Mouse (Mus musculus) midbrain, postnatal 0 days (tissue): ENCODE measurements around the gene Nfic. TPM values are rescaled to one million over a fixed set of nuclear protein-coding genes. Genes with fewer than 3 reads are reported as not detected.
A peak's percentile ranks its signal among the peaks of the same experiment; 100 is the strongest.

ENCODE experiments used
- ATAC-seq: fragments of 200-750 bp; cut with Nextera tagmentation; 2 replicates; pipeline ENCODE4 v1.8.0; 2017; ENCODE audit warnings: moderate number of reproducible peaks, mild to moderate bottlenecking, moderate TSS enrichment, moderate library complexity; ENCODE audit not compliant: low FRiP score
- DNase-seq: peaks from one replicate; pipeline ENCODE4 v3.0.0-alpha.2; 2015; ENCODE audit warnings: low spot score
- H3K27ac ChIP-seq: fragments of 300-500 bp; sonication (generic); 2 replicates; pipeline ENCODE4 v1.5.1; 2014; ENCODE audit warnings: low read depth, mild to moderate bottlenecking, low read length, mixed read lengths
- H3K27me3 ChIP-seq: fragments of 300-500 bp; sonication (generic); 2 replicates; pipeline ENCODE4 v1.6.1; 2014; ENCODE audit warnings: low read length, control low read depth, mixed read lengths; ENCODE audit not compliant: insufficient read depth
- H3K36me3 ChIP-seq: fragments of 300-500 bp; sonication (generic); 2 replicates; pipeline ENCODE4 v1.6.1; 2014; ENCODE audit warnings: low read length, control low read depth, mixed read lengths; ENCODE audit not compliant: insufficient read depth
- H3K4me1 ChIP-seq: fragments of 300-500 bp; sonication (generic); 2 replicates; pipeline ENCODE4 v1.6.1; 2014; ENCODE audit warnings: mild to moderate bottlenecking, control low read depth, antibody characterized with exemption, low read length, mixed read lengths; ENCODE audit not compliant: insufficient read depth
- H3K4me2 ChIP-seq: fragments of 300-500 bp; sonication (generic); 2 replicates; pipeline ENCODE4 v1.6.1; 2014; ENCODE audit warnings: low read depth, mild to moderate bottlenecking, low read length, mixed read lengths; ENCODE audit not compliant: poor library complexity, severe bottlenecking
- H3K4me3 ChIP-seq: fragments of 300-500 bp; sonication (generic); 2 replicates; pipeline ENCODE4 v1.5.1; 2014; ENCODE audit warnings: low read depth, mild to moderate bottlenecking, low read length, moderate library complexity
- H3K9ac ChIP-seq: fragments of 300-500 bp; sonication (generic); replicated peaks from 2 replicates; pipeline ENCODE4 v1.6.1; 2014; ENCODE audit warnings: mild to moderate bottlenecking, low read length, moderate library complexity, mixed read lengths; ENCODE audit not compliant: poor library complexity, severe bottlenecking
- H3K9me3 ChIP-seq: fragments of 300-500 bp; sonication (generic); 2 replicates; pipeline ENCODE4 v1.6.1; 2016; ENCODE audit warnings: low read length, control low read depth
- CTCF ChIP-seq: IDR thresholded peaks from 2 replicates; pipeline ENCODE4 v1.5.1; 2016; ENCODE audit warnings: antibody characterized with exemption, mild to moderate bottlenecking
- WGBS: fragments of 180-500 bp; shearing (Covaris S2); extraction: QIAGEN DNeasy Blood & Tissue Kit; methylation state at CpG from one replicate; pipeline ENCODE4 v1.1.7; 2014; 5-methylcytosine and 5-hydroxymethylcytosine counted together
- microRNA-seq: library from miRNA; unstranded; fragments of <30 nt; microRNA quantifications from one replicate; pipeline ENCODE4, GENCODE M21; 2016; ENCODE audit warnings: borderline number of aligned reads
- polyA plus RNA-seq: library from polyadenylated mRNA; unstranded; fragments of >200 nt; fragmentation: Nextera tagmentation; extraction: Ambion mirVana; gene quantifications from 2 replicates; pipeline ENCODE4 v1.2.1, GENCODE M21; 2015
- total RNA-seq: library from RNA; depleted of rRNA; stranded (reverse); fragments of >200 nt; gene quantifications from 2 replicates; pipeline ENCODE4 v1.2.3, GENCODE M21; 2014; rRNA removed

Nfic gene
- total and polyA plus RNA-seq, 2 experiments from 2014 or later: 17.4 to 19.1 TPM

- Histone ChIP-seq H3K9ac (0 out of 2 replicates have a peak overlapping the region, but pooled peaks have one; percentile 42), H3K27me3 (peaks cover 28% of the 10 kb centered on the region), H3K9me3 (no peaks in the 10 kb centered on the region), H3K36me3 (no peaks in the 10 kb centered on the region), H3K4me3 (peak overlapping the region; percentile 33), H3K27ac (no peak overlapping the region), H3K4me2 (peak overlapping the region; percentile 60), H3K4me1 (peaks cover 4% of the 10 kb centered on the region; the same call in 1 of the 2 replicates)
- ATAC-seq (0 out of 2 replicates have a peak, but pooled peaks have one; percentile 22), DNase-seq (peak; percentile 85)
- peak; percentile 63 for TF ChIP-seq CTCF
- WGBS: 12% methylated on average over 52 of the region's 55 CpGs
These were observed 108.9 kb downstream of the Nfic start for GRCm38 (mm10) chr10:81346453-81347067.

Small RNAs within 50 kb of the gene (microRNA-seq; reads per million reads assigned to microRNA genes)
- gene Gm25595 (not detected), gene Mir1191b (2.0 reads per million), gene Mir6913 (not detected)

Other genes with a start within 250 kb of the Nfic start
Only the 30 nearest of the 31 such genes appear.
- gene Atcay, start 224.8 kb downstream of the Nfic start, total RNA-seq: 195 and 200 TPM in 2 replicates
- 91.4 and 94.1 TPM in 2 replicates for gene Atcay, start 224.8 kb downstream of the Nfic start, polyA plus RNA-seq
- 61.3 and 70.2 TPM in 2 replicates for gene Zfr2, start 222.5 kb downstream of the Nfic start, total RNA-seq
- 24.9 and 25.3 TPM in 2 replicates for gene Zfr2, start 222.5 kb downstream of the Nfic start, polyA plus RNA-seq
- 110 and 114 TPM in 2 replicates for gene Matk, start 202.7 kb downstream of the Nfic start, total RNA-seq
- 96.9 and 108 TPM in 2 replicates for gene Matk, start 202.7 kb downstream of the Nfic start, polyA plus RNA-seq
- 145 and 164 TPM in 2 replicates for gene Mrpl54, start 188.7 kb downstream of the Nfic start, total RNA-seq
- gene Mrpl54, start 188.7 kb downstream of the Nfic start, polyA plus RNA-seq: 162 and 179 TPM in 2 replicates
- 45.0 and 64.8 TPM in 2 replicates for gene Apba3, start 188.7 kb downstream of the Nfic start, total RNA-seq
- 25.0 and 25.2 TPM in 2 replicates for gene Apba3, start 188.7 kb downstream of the Nfic start, polyA plus RNA-seq
- gene Tjp3, start 164.1 kb downstream of the Nfic start, total RNA-seq: 6.5 and 9.2 TPM in 2 replicates
- 5.1 and 6.3 TPM in 2 replicates for gene Tjp3, start 164.1 kb downstream of the Nfic start, polyA plus RNA-seq
- gene Pip5k1c, start 162.7 kb downstream of the Nfic start, total RNA-seq: 248 and 256 TPM in 2 replicates
- gene Pip5k1c, start 162.7 kb downstream of the Nfic start, polyA plus RNA-seq: 125 and 129 TPM in 2 replicates
- gene Cactin, start 134.5 kb downstream of the Nfic start, total RNA-seq: 19.5 and 22.7 TPM in 2 replicates
- 18.4 and 20.2 TPM in 2 replicates for gene Cactin, start 134.5 kb downstream of the Nfic start, polyA plus RNA-seq
- gene Tbxa2r, start 126.9 kb downstream of the Nfic start, total RNA-seq: 4.3 and 7.0 TPM in 2 replicates
- gene Tbxa2r, start 126.9 kb downstream of the Nfic start, polyA plus RNA-seq: 3.8 and 4.7 TPM in 2 replicates
- 0.09 and 0.16 TPM in 2 replicates for gene Gipc3, start 112.4 kb downstream of the Nfic start, total RNA-seq
- not detected in 2 replicates for gene Gipc3, start 112.4 kb downstream of the Nfic start, polyA plus RNA-seq
- 9.6 and 12.6 TPM in 2 replicates for gene Hmg20b, start 105.2 kb downstream of the Nfic start, total RNA-seq
- gene Hmg20b, start 105.2 kb downstream of the Nfic start, polyA plus RNA-seq: 23.4 and 24.5 TPM in 2 replicates
- gene Mfsd12, start 98.1 kb downstream of the Nfic start, total RNA-seq: 31.9 and 40.6 TPM in 2 replicates
- 13.6 and 15.4 TPM in 2 replicates for gene Mfsd12, start 98.1 kb downstream of the Nfic start, polyA plus RNA-seq
- 1.4 TPM in 1 of 2 replicates, not detected in the other for gene 4930404N11Rik, start 89.8 kb downstream of the Nfic start, total RNA-seq
- 0.47 and 0.54 TPM in 2 replicates for gene 4930404N11Rik, start 89.8 kb downstream of the Nfic start, polyA plus RNA-seq
- 92.6 and 98.3 TPM in 2 replicates for gene Fzr1, start 77.1 kb downstream of the Nfic start, total RNA-seq
- gene Fzr1, start 77.1 kb downstream of the Nfic start, polyA plus RNA-seq: 147 and 149 TPM in 2 replicates
- 120 and 132 TPM in 2 replicates for gene Dohh, start 71.2 kb downstream of the Nfic start, total RNA-seq
- 95.8 and 115 TPM in 2 replicates for gene Dohh, start 71.2 kb downstream of the Nfic start, polyA plus RNA-seq
- gene Gm48551, start 71.2 kb downstream of the Nfic start, total RNA-seq: 0.88 and 2.7 TPM in 2 replicates
- 5.8 and 10.2 TPM in 2 replicates for gene Gm48551, start 71.2 kb downstream of the Nfic start, polyA plus RNA-seq
- 6.6 TPM in 1 of 2 replicates, not detected in the other for gene Gm48552, start 66.6 kb downstream of the Nfic start, total RNA-seq
- gene Gm48552, start 66.6 kb downstream of the Nfic start, polyA plus RNA-seq: 1.6 and 3.9 TPM in 2 replicates
- gene Smim24, start 62.6 kb downstream of the Nfic start, total RNA-seq: 1.5 and 1.7 TPM in 2 replicates
- 1.1 and 2.0 TPM in 2 replicates for gene Smim24, start 62.6 kb downstream of the Nfic start, polyA plus RNA-seq
- 142 and 206 TPM in 2 replicates for gene Celf5, start 27.1 kb upstream of the Nfic start, total RNA-seq
- gene Celf5, start 27.1 kb upstream of the Nfic start, polyA plus RNA-seq: 61.5 and 74.0 TPM in 2 replicates
- 83.0 and 93.1 TPM in 2 replicates for gene Ncln, start 40.8 kb upstream of the Nfic start, total RNA-seq
- 58.1 and 63.3 TPM in 2 replicates for gene Ncln, start 40.8 kb upstream of the Nfic start, polyA plus RNA-seq
- 0.09 and 0.16 TPM in 2 replicates for gene S1pr4, start 44.5 kb upstream of the Nfic start, total RNA-seq
- 0.40 and 0.41 TPM in 2 replicates for gene S1pr4, start 44.5 kb upstream of the Nfic start, polyA plus RNA-seq
- 0.94 and 2.1 TPM in 2 replicates for gene Gna15, start 68.6 kb upstream of the Nfic start, total RNA-seq
- 1.1 and 1.2 TPM in 2 replicates for gene Gna15, start 68.6 kb upstream of the Nfic start, polyA plus RNA-seq
- gene Gna11, start 89.6 kb upstream of the Nfic start, total RNA-seq: 108 and 130 TPM in 2 replicates
- gene Gna11, start 89.6 kb upstream of the Nfic start, polyA plus RNA-seq: 107 and 108 TPM in 2 replicates
- 539 and 662 TPM in 2 replicates for gene Aes, start 103.9 kb upstream of the Nfic start, total RNA-seq
- 805 and 854 TPM in 2 replicates for gene Aes, start 103.9 kb upstream of the Nfic start, polyA plus RNA-seq
- gene Tle2, start 118.9 kb upstream of the Nfic start, total RNA-seq: 31.2 and 35.6 TPM in 2 replicates
- gene Tle2, start 118.9 kb upstream of the Nfic start, polyA plus RNA-seq: 56.8 and 57.3 TPM in 2 replicates
- 8.4 and 13.3 TPM in 2 replicates for gene Tle6, start 145.4 kb upstream of the Nfic start, total RNA-seq
- 4.7 and 7.5 TPM in 2 replicates for gene Tle6, start 145.4 kb upstream of the Nfic start, polyA plus RNA-seq
- gene BC025920, start 150.6 kb upstream of the Nfic start, total RNA-seq: 1.2 and 2.6 TPM in 2 replicates
- 0.80 and 1.6 TPM in 2 replicates for gene BC025920, start 150.6 kb upstream of the Nfic start, polyA plus RNA-seq
- 25.0 and 33.8 TPM in 2 replicates for gene Sirt6, start 172.2 kb upstream of the Nfic start, total RNA-seq
- gene Sirt6, start 172.2 kb upstream of the Nfic start, polyA plus RNA-seq: 41.0 and 42.6 TPM in 2 replicates
- 93.1 and 100 TPM in 2 replicates for gene Ankrd24, start 172.9 kb upstream of the Nfic start, total RNA-seq
- gene Ankrd24, start 172.9 kb upstream of the Nfic start, polyA plus RNA-seq: 14.6 and 14.9 TPM in 2 replicates
- gene Gm10778, start 193.4 kb upstream of the Nfic start, total RNA-seq: 3.3 and 5.3 TPM in 2 replicates
- gene Gm10778, start 193.4 kb upstream of the Nfic start, polyA plus RNA-seq: 2.9 and 3.7 TPM in 2 replicates